Mouse (Mus musculus): ENCODE data around the gene Gm38392.
"Not testable (repeated sequence)": the region's sequence is repeated elsewhere in the genome, so short reads cannot be mapped to it uniquely, and the experiment has no call there.

Gm38392 gene

GRCm38 (mm10) chr3:88276529-88277143 is 10.4 kb downstream of the Gm38392 start:
- DNase-seq (ENCODE audit: low spot score in 2 of 2) = no peak

- no peak for DNase-seq (ENCODE audit: low spot score in 2 of 2)
These were observed 10.9 kb downstream of the Gm38392 start for GRCm38 (mm10) chr3:88276121-88276520.

- DNase-seq (ENCODE audit: low spot score in 2 of 2) = no peak
These were observed 13.0 kb downstream of the Gm38392 start for GRCm38 (mm10) chr3:88274002-88274401.

- no peak for DNase-seq (ENCODE audit: low spot score in 2 of 2)
These were observed 15.2 kb downstream of the Gm38392 start for GRCm38 (mm10) chr3:88271859-88272258.

GRCm38 (mm10) chr3:88271298-88271697 is 15.7 kb downstream of the Gm38392 start:
- DNase-seq (ENCODE audit: low spot score in 2 of 2) = not testable (repeated sequence)

GRCm38 (mm10) chr3:88268991-88269390 is 18.0 kb downstream of the Gm38392 start:
- DNase-seq (ENCODE audit: low spot score in 2 of 2) = no peak

- not testable (repeated sequence) for DNase-seq (ENCODE audit: low spot score in 2 of 2)
These were observed 19.0 kb downstream of the Gm38392 start for GRCm38 (mm10) chr3:88268014-88268413.

GRCm38 (mm10) chr3:88262346-88262745 is 24.7 kb downstream of the Gm38392 start:
- no peak for DNase-seq (ENCODE audit: low spot score in 2 of 2)

- no peak for DNase-seq (ENCODE audit: low spot score in 2 of 2)
These were observed 30.6 kb downstream of the Gm38392 start for GRCm38 (mm10) chr3:88256382-88256781.

GRCm38 (mm10) chr3:88255950-88256349 is 31.1 kb downstream of the Gm38392 start:
- DNase-seq (ENCODE audit: low spot score in 2 of 2) = no peak

GRCm38 (mm10) chr3:88254268-88254926 is 32.6 kb downstream of the Gm38392 start, which contains the start of gene Rhbg:
Gene Rhbg, minus strand, starts transcription at chr3:88254709.
- DNase-seq (ENCODE audit: low spot score in 2 of 2) = no peak

GRCm38 (mm10) chr3:88252739-88253138 is 34.3 kb downstream of the Gm38392 start:
- DNase-seq (ENCODE audit: low spot score in 2 of 2) = no peak

- no peak for DNase-seq (ENCODE audit: low spot score in 2 of 2)
These were observed 38.6 kb downstream of the Gm38392 start for GRCm38 (mm10) chr3:88248406-88248805.

- no peak for DNase-seq (ENCODE audit: low spot score in 2 of 2)
These were observed 39.3 kb downstream of the Gm38392 start for GRCm38 (mm10) chr3:88247666-88248065.

GRCm38 (mm10) chr3:88245811-88246210 is 41.2 kb downstream of the Gm38392 start:
- peak in 1 of 2 experiments; percentile 62 for DNase-seq (ENCODE audit: low spot score in 2 of 2)

- peak in 1 of 2 experiments; percentile 36 for DNase-seq (ENCODE audit: low spot score in 2 of 2)
These were observed 42.9 kb downstream of the Gm38392 start for GRCm38 (mm10) chr3:88244071-88244470.

- peak; percentile 50 to 81 for DNase-seq (ENCODE audit: low spot score in 2 of 2)
These were observed 44.5 kb downstream of the Gm38392 start for GRCm38 (mm10) chr3:88242531-88242930.

GRCm38 (mm10) chr3:88241045-88241786 is 45.8 kb downstream of the Gm38392 start:
- DNase-seq (ENCODE audit: low spot score in 2 of 2) = peak in 1 of 2 experiments; percentile 38

- no peak for DNase-seq (ENCODE audit: low spot score in 2 of 2)
These were observed 47.6 kb downstream of the Gm38392 start for GRCm38 (mm10) chr3:88239446-88239845.

GRCm38 (mm10) chr3:88238866-88239391 is 48.1 kb downstream of the Gm38392 start:
- peak in 1 of 2 experiments; percentile 62 for DNase-seq (ENCODE audit: low spot score in 2 of 2)

GRCm38 (mm10) chr3:88237556-88238194 is 49.3 kb downstream of the Gm38392 start:
- no peak for DNase-seq (ENCODE audit: low spot score in 2 of 2)

GRCm38 (mm10) chr3:88237161-88237555 is 49.9 kb downstream of the Gm38392 start:
- DNase-seq (ENCODE audit: low spot score in 2 of 2) = peak in 1 of 2 experiments; percentile 21
